Mouse (Mus musculus): ENCODE results near the gene Tex14.
"Not testable (repeated sequence)": the region's sequence is repeated elsewhere in the genome, so short reads cannot be mapped to it uniquely, and the experiment has no call there.

Tex14 gene

DNA sequence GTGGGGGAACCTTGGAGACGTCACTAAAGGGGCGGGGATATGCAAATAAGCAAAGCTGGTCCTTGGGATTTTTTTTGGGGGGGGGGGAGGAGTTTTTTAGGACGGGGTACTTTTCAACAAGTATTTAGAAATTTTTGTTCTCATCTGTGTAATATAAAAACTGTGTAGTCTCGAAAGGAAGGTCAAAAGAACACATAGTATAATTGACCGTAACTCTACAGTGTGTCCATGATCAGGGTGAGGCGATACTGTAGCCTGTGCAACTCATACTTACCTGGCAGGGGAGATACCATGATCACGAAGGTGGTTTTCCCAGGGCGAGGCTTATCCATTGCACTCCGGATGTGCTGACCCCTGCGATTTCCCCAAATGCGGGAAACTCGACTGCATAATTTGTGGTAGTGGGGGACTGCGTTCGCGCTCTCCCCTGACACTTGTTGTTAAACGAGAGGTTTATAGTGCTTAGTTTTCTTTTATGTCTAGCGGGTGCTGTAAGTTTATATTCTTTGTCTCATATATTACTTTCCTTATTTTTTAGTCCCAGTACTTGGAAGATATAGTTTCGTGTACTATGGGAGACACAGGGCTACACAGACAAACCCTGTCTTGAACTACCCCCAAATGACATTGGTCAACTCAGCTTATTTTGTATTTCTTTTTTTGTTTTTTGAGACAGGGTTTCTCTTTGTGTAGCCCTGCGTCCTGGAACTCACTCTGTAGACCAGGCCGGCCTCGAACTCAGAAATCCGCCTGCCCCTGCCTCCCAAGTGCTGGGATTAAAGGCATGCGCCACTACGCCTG, 21.8 kb downstream of the Tex14 start:
- peak; percentile 80 to 86 for DNase-seq

DNA sequence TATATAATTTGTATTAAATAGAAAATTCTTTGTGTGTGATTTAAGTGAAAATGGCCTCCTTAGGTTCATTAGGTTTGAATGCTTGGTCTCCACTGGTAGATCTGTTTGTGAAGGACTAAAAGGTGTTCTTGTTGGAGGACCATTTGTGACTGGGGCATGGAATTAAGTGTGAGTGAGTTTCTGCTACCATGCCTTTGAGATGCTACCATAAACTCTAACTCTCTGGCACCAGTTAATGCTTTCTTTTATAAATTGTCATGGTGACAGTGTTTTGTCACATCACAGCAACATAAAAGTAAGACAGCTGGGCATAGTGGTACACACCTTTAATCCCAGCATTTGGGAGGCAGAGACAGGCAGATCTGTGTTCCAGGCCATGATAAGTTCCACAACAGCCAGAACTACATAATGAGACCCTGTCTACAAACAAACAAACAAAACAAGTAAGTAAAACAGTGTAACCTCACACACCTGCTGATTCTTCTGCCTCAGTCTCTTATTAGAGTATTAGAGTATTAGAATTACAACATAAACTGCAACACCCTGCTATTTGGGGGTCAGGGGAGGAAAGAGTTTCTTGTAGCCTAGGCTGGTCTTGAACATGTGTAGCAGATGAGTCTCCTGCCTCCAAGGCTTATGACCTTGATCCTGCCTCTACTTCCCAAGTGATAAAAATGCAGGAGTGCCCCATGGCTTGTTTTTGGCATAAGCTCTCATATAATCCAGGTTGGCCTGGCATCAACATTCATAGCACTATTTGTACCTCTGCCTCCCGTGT, 22.6 kb downstream of the Tex14 start:
- no peak for DNase-seq

DNA sequence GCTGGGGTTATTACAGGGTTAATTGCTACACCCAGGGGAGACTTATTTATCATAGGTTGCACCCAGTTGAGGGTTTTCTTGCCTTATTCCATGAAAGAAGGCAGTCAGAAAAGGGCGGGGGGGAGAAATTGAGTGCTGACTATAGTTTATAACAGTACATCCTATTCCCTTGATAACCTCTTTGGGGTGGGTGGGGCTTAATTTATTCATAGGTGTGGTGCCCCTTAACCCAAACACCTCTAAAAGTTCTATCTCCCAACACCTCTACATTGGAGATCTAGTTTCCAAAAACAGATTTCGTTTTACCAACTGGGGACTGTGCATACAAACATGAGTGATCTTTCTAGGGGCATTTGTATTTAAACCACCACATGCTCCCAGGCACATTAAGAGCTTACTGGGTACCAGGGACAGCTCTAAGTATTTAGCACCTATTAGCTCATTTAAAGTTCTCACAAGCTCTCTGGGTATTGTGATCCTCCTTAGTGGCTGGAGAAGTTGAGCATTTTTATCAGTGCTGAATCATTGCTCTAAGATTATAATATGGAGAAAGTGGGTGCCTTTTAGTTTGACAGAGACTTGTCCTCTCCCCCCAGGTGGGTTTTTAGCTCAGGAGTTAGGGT, 23.3 kb downstream of the Tex14 start:
- no peak for DNase-seq

DNA sequence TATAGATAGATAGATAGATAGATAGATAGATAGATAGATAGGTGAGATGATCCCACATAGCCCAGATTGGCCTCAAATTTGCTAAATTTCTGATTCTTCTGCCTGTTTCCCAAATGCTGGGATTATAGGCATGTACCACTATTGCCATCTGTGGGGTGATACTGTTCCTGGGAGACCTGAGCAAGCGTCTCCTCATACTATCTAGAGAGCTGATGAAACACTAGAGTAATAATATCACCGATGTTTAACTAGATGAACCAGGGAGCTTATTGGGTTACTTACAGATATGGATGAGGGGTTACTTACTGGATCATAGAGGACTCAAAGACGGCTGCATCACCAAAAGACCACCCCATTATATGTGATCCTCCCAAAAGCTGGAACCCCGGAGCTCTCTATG, 24.5 kb downstream of the Tex14 start:
- DNase-seq, result no peak

DNA sequence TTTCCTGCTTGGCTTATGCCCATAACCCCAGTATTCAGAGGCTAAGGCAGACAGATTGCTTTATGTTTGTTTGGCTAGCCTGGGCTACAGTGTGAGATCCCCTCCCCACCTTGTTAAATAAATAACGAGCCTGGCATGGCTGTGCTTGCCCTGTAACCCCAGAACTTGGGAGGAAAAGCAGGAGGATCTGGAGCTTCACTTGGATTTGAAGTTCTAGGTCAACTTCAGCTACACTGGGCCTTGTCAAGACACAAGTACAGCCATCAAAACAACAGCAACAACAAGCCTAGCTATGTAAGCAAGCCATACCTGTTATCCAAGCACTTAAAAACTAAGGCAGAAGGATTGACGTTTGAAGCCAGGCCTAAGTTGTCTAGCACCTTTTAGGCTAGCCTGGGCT, 25.5 kb downstream of the Tex14 start:
- DNase-seq, result no peak

DNA sequence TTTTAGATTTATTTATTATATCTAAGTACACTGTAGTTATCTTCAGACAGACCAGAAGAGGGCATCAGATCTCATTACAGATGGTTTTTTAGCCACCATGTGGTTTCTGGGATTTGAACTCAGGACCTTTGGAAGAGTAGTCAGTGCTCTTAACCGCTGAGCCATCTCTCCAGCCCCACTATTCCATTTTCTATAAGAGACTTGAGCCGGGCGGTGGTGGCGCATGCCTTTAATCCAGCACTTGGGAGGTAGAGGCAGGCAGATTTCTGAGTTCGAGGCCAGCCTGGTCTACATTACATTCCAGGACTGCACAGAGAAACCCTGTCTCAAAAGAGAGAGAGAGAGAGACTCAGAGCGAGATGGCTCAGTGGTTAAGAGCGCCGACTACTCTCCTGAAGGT, 26.9 kb downstream of the Tex14 start:
- DNase-seq, result not testable (repeated sequence)

DNA sequence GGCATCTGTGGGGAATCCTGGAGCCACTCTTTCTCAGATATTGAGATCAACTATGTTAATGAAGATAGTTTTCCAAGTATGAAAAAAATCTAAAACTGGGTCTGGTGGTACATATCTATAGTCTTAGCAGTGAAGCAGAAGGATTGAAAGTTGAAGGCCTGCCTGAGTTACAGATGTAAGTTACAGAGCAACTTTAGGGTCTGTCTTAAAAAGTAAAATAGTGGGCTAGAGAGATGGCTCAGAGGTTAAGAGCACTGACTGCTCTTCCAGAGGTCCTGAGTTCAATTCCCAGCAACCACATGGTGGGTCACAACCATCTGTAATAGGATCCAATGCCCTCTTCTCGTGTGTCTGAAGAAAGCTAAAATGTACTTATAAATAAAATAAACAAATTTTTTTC, 27.6 kb downstream of the Tex14 start:
- no peak for DNase-seq

DNA sequence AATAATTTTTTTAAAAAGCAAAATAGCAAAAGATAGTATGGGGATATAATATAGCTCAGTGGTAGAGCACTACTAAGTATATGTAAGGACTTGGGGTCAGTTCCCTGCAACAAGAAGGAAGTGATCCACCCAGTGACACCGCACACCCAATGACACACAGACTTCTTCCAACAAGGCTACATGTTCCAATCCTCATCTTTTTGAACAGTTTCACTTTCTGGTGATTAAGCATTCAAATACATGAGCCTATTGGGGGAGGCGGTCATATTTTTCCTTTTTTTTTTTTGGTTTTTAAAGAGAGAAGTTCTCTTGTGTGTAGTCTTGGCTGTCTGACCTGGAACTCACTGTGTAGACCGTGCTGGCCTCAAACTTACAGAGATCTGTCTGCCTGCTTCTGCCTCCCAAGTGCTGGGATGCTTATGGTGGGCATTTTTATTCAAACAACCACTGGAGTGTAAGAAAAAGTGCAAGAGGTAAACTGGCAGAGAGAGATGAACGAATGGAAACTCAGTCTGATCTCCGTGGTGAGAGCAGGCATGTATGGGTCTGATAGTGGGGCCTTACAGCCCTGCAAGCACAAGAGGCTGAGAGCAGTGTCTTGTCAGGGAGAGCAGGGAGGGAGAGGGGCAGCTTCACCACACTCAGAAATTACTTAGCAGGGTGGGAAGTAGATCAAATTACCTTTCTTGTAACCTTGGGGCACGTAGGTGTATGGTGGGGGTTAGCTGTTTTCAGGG, 28.2 kb downstream of the Tex14 start:
- no peak for DNase-seq

DNA sequence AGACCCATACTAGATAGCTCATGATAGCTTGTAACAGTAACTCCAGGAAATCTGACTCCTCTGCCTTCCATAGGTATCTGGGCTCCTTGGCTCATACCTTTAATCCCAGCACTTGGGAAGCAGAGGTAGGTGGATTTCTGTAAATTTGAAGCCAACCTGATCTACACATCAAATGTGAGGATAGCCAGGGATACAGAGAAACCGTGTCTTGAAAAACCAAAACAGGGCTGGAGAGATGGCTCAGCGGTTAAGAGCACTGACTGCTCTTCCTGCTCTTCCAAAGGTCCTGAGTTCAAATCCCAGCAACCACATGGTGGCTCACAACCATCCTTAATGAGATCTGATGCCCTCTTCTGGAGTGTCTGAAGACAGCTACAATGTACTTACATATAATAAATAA, 30.2 kb downstream of the Tex14 start:
- not testable (repeated sequence) for DNase-seq

DNA sequence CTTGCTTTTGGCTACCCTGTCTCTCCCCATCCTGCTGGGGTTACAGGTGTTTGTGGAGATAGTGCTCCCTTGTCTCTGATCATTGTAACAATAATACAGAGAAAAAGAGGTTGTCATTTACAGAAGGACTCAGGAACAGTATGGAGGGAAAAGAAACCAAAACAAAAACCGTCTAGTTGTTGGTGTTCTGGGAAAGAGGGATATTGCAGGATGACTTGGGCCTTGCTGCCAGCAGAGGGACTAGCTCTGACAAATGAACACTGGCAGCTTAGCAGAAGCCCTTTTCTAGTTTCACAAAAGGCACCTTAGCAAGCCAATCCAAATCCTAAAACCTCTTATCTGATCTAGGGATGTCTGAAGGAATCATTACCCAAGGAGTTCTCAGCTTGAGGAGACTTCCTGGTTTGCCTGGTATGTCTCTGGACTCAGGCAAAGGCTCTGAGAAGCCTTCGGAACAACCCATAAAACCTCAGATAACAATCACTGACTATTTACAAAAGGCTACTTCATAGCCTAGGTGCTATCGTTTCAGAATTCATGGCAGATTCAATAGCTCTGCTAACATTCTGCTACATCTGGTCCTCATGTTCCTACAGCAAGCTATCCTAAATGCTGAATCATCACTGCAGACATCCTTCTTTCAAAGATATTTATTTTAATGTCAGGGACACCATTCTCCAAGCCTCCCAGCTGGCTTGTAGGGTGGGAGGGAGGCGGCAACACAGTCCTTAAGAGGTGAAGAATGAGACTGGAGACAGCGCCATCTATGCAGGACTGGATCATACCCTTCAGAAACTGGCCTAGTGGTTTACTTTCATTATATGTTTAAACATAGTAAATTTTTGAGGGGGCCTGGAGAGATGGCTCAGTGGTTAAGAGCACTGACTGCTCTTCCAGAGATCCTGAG, 31.7 kb downstream of the Tex14 start:
- no peak for DNase-seq

DNA sequence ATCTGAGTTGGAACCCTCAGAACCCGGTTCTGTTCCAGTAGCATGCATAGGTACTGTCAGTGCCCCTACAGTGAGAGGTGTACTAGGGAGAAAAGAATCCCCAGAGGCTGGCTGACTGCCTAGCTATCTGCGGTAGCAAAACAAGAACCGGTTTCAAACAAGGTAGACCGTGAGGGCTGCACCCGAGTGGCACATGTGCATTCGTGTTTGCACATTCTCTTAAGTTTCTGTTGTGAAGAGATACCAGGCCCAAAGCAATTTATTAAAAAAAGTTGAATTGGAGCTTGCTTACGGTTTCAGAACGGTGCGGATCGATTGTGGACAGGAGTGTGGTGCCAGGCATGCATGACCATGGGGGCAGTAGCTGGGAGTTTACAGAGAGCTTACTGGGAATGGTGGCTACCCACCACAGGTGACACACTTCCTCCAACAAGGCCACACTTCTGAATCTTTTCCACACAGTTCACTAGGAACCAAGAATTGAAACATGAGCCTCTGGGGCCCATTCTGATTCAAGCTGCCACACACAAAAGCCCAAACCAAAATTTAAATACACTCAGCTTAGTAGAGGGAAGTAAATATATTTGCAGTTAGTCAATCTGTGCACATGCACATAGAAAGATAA, 35.0 kb downstream of the Tex14 start:
- DNase-seq, result no peak

DNA sequence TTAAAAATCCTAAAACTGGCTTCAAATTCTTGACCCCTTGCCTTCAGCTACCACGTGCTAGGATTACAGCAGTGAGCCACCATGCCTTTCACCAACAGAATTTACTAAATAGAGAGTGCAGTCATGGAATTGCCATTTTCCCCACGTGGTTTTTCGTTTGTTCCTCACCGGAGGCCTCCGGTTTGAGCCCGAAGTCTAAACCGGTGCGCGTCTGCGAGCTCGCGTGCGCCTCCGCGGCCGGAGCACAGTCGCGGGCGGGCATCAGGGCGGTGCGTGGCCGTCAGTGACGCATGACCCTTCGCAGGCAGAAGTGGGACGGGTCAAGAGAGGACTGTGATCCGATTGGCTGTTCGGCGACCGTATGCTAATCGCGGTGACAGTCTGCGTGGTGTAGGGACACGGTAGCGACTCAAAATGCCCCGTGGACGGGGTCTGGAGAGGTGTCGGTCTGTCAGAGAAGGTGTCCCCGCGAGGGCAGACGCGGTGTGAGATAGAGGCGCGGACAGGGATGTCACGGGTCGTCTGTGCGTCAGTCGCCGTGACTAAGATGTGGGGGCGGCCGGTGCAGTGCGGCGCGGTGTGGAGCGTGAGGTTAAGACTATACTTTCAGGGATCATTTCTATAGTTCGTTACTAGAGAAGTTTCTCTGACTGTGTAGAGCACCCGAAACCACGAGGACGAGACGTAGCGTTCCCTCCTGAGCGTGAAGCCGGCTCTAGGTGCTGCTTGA, 37.9 kb downstream of the Tex14 start:
- DNase-seq, result peak; percentile 77 to 78

DNA sequence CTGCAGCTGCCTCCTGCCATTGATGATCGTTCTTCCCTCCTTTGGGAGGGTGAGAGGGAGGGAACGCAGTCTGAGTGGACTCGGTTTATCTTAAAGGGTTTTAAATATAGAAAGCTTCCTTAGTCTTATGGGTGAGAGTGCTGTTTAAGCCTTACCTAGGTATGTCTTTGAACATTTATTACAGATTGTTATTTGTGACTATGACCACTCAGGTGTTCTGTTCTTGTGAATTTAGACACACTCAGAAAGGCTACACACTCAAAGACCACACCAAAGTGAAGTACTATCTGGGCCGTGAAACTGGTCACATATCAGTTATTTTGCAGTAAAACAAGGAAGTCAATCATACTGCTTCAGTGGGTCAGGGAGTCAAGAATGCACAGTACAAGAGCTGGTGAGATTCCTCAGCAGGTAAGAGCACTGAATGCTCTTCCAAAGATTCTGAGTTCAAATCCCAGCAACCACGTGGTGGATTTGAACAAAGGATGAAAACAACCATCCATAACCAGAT, 38.6 kb downstream of the Tex14 start:
- peak; percentile 41 to 48 for DNase-seq

DNA sequence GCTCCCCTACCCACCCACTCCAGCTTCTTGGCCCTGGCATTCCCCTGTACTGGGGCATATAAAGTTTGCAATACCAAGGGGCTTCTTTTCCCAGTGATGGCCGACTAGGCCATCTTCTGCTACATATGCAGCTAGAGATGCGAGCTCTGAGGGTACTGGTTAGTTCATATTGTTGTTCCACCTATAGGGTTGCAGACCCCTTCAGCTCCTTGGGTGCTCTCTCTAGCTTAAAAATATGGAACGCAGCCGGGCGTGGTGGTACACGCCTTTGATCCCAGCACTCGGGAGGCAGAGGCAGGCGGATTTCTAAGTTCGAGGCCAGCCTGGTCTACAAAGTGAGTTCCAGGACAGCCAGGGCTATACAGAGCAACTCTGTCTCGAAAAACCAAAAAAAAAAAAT, 39.2 kb downstream of the Tex14 start:
- not testable (repeated sequence) for DNase-seq

DNA sequence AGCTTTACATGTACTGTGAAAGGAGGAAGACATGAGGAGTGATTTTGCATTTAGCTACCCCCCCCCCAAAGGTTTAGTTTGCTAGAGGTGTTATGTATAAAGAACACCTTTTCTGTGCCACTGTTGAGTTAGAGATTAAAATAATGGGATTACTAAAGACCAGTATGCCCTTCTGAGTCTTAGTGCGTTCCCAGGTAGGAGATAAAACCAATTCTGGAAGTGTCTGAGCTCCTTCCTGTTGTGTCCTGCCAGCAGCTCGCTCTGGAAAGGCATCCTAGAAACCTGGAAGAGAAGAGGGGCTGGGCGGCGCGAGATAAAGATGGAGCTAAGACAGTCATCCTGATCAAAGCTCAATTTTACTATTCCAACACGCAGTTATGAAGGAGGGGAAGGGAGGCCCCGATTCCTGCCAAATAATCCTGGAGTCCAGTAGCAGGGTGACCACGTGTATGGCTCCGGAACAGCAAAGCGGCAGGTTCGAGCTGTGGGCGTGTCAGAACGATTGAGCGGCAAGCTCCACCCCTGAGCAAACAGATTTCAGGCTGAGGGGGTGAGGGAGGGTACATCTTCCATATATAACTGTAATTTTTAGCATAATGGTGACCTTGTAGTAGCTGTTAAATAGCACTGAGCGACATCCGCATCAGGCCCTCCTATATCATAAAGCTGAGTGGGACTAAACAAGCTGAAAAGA, 40.0 kb downstream of the Tex14 start:
- no peak for DNase-seq

DNA sequence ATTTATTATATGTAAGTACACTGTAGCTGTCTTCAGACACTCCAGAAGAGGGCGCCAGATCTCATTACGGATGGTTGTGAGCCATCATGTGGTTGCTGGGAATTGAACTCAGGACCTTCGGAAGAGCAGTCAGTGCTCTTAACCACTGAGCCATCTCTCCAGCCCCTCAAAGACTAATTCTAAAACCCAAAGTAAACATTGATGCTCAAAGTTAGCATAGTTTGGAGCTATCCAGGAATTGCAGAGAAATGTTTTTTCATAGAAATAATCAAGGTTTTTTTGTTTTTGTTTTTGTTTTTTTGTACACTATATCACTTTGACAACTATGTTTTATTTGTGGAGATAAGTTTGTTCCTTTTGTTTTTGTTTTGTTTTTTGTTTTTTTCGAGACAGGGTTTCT, 40.7 kb downstream of the Tex14 start:
- DNase-seq, result not testable (repeated sequence)

DNA sequence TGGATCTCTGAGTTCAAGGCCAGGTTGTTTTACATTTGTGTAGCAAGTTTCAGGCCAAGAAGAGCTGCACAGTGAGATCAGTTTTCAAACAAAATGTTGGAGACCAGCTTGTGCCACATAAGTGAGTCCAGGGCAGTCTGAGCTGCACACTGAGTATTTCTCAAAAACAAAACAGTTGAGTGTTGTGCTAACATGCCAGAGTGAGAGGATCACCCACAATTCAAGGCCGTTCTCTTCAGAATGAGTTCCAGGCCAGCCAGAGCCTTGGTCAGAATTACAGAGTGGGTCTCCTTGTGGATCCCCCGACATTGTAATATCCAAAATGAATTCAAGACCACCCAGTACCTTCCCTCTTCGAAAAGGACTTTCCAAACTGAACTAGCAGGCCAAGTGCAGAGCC, 41.3 kb downstream of the Tex14 start:
- no peak for DNase-seq

DNA sequence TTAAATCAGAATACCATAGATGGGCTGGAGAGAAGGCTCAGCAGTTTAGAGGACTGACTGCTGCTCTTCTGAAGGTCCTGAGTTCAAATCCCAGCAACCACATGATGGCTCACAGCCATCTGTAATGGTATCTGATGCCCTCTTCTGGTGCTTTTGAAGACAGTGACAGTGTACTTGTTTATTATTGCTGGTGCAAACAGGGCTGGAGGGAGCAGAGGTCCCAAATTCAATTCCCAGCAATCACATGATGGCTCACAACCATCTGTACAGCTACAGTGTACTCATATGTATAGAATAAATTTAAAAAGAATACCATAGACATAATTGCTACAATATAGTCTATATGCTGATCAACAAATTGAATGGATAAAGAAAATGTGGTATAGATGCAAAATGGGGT, 42.6 kb downstream of the Tex14 start:
- no peak for DNase-seq

DNA sequence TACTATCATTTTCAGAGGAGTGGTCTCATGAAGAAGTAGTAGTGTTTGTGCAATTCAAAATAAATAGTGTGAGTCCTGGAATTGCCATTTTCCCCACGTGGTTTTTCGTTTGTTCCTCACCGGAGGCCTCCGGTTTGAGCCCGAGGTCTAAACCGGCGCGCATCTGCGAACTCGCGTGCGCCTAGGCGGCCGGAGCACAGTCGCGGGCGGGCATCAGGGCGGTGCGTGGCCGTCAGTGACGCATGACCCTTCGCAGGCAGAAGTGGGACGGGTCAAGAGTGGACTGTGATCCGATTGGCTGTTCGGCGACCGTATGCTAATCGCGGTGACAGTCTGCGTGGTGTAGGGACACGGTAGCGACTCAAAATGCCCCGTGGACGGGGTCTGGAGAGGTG, 43.2 kb downstream of the Tex14 start:
- DNase-seq, result peak; percentile 93 to 94

All from cerebellum, postnatal 36 days (tissue).